In genomic region chr15:80491505-80491904, GRCm38 (mm10) we compare ENCODE assay signal across 13 mouse cellular contexts.
DNase-seq lines count a peak whose midpoint lies in the region; ATAC-seq and TF ChIP-seq lines count a peak whose summit lies in the region.
"Had no signal": no experiment of that assay in that cellular context is flagged by ENCODE, and none has a peak within 500 bp of the region (broad histone marks: within the 10 kb centered on the region; RNA-seq: fewer than 3 reads in every experiment).

No protein-coding gene starts in this region.

- H3K27ac ChIP-seq in lung, embryonic 14.5 days (ENCODE audit: low read depth) = no peak overlapping the region
- H3K27ac ChIP-seq in ES-Bruce4 (ENCODE audit: insufficient read depth, low read length) = no peak overlapping the region
- H3K27ac ChIP-seq in heart, embryonic 10.5 days = no peak overlapping the region
- H3K27ac ChIP-seq in hindbrain, embryonic 16.5 days (ENCODE audit: low read depth, low read length) = no peak overlapping the region
- H3K27ac ChIP-seq: liver, embryonic 15.5 days had no signal

- H3K4me3 ChIP-seq in lung, embryonic 14.5 days (ENCODE audit: low read depth, low read length) = no peak overlapping the region
- no peak overlapping the region for H3K4me3 ChIP-seq in ES-Bruce4 (ENCODE audit: low read depth, low read length)
- H3K4me3 ChIP-seq in heart, embryonic 10.5 days = no peak overlapping the region
- H3K4me3 ChIP-seq in hindbrain, embryonic 16.5 days (ENCODE audit: low read length) = no peak overlapping the region
- H3K4me3 ChIP-seq: liver, embryonic 15.5 days had no signal

- H3K4me2 ChIP-seq in lung, embryonic 14.5 days = no peak overlapping the region
- H3K4me2 ChIP-seq in hindbrain, embryonic 16.5 days (ENCODE audit: low read length) = no peak overlapping the region
- H3K4me2 ChIP-seq: heart, embryonic 11.5 days; liver, embryonic 15.5 days had no signal

- WGBS in lung, embryonic 14.5 days = 47% methylated on average over 4 of the region's 4 CpGs
- whole genome bisulfite sequencing in heart, embryonic 10.5 days = 53% methylated on average over 4 of the region's 4 CpGs
- 80% methylated on average over 4 of the region's 4 CpGs for WGBS in hindbrain, embryonic 16.5 days

- no peak for TF ChIP-seq EP300 in ES-Bruce4 (IDR thresholded peaks at IDR 0.05; ENCODE audit: insufficient read depth, low read depth, low read length)

- H3K4me1 ChIP-seq in lung, embryonic 14.5 days (ENCODE audit: insufficient read depth) = no peaks in the 10 kb centered on the region
- H3K4me1 ChIP-seq in ES-Bruce4 (ENCODE audit: control insufficient read depth, insufficient read depth, low read length) = no peaks in the 10 kb centered on the region
- H3K4me1 ChIP-seq in heart, embryonic 10.5 days = peaks cover 31% of the 10 kb centered on the region
- peaks cover 4% of the 10 kb centered on the region; the same call in 1 of the 2 replicates for H3K4me1 ChIP-seq in hindbrain, embryonic 16.5 days (ENCODE audit: control insufficient read depth, insufficient read depth, low read depth, low read length)
- H3K4me1 ChIP-seq: liver, embryonic 15.5 days had no signal

- no peaks in the 10 kb centered on the region for H3K27me3 ChIP-seq in lung, embryonic 14.5 days (ENCODE audit: insufficient read depth, low read length)
- H3K27me3 ChIP-seq in ES-Bruce4 (ENCODE audit: control insufficient read depth, insufficient read depth, low read length, poor library complexity, severe bottlenecking) = no peaks in the 10 kb centered on the region
- H3K27me3 ChIP-seq in heart, embryonic 10.5 days (ENCODE audit: insufficient read depth, poor library complexity, severe bottlenecking) = peaks cover 31% of the 10 kb centered on the region
- no peaks in the 10 kb centered on the region for H3K27me3 ChIP-seq in hindbrain, embryonic 16.5 days (replicated peaks; ENCODE audit: control insufficient read depth, insufficient read depth, low read length)

- H3K9ac ChIP-seq in lung, embryonic 14.5 days = no peak overlapping the region
- H3K9ac ChIP-seq in ES-Bruce4 (ENCODE audit: low read depth, poor library complexity, severe bottlenecking) = no peak overlapping the region
- no peak overlapping the region for H3K9ac ChIP-seq in hindbrain, embryonic 16.5 days (ENCODE audit: low read depth, low read length)
- H3K9ac ChIP-seq: liver, embryonic 15.5 days had no signal

- no peaks in the 10 kb centered on the region for H3K9me3 ChIP-seq in lung, embryonic 14.5 days (ENCODE audit: low read depth, low read length)
- peaks cover 3% of the 10 kb centered on the region; the same call in 1 of the 2 replicates for H3K9me3 ChIP-seq in ES-Bruce4 (replicated peaks; ENCODE audit: control insufficient read depth, insufficient read depth, low read length, poor library complexity, severe bottlenecking)
- H3K9me3 ChIP-seq in heart, embryonic 10.5 days = no peaks in the 10 kb centered on the region
- H3K9me3 ChIP-seq in hindbrain, embryonic 16.5 days (ENCODE audit: control insufficient read depth, low read length) = no peaks in the 10 kb centered on the region
- H3K9me3 ChIP-seq: liver, embryonic 15.5 days had no signal

- ATAC-seq in lung, embryonic 14.5 days (ENCODE audit: insufficient read depth) = no peak
- no peak for ATAC-seq in erythroid progenitor cell, adult 5-6 weeks (replicated peaks; ENCODE audit: low FRiP score, poor library complexity, severe bottlenecking)
- no peak for ATAC-seq in hindbrain, embryonic 16.5 days

- H3K36me3 ChIP-seq in lung, embryonic 14.5 days (ENCODE audit: insufficient read depth) = no peaks in the 10 kb centered on the region
- no peaks in the 10 kb centered on the region for H3K36me3 ChIP-seq in ES-Bruce4 (ENCODE audit: control insufficient read depth, insufficient read depth, low read length, poor library complexity, severe bottlenecking)
- H3K36me3 ChIP-seq in heart, embryonic 10.5 days = no peaks in the 10 kb centered on the region
- H3K36me3 ChIP-seq in hindbrain, embryonic 16.5 days (ENCODE audit: control insufficient read depth, insufficient read depth, low read length) = no peaks in the 10 kb centered on the region
- H3K36me3 ChIP-seq: liver, embryonic 15.5 days had no signal

- TF ChIP-seq CTCF in lung, embryonic 14.5 days (IDR thresholded peaks at IDR 0.05; ENCODE audit: low read depth) = peak; percentile 33; the same call in 1 of the 2 replicates
- TF ChIP-seq CTCF in ES-Bruce4 (IDR thresholded peaks at IDR 0.05; ENCODE audit: low read depth, low read length) = peak; percentile 14

- no peak for DNase-seq in lung, embryonic 14.5 days
- DNase-seq in lung, postnatal 10 days = no peak
- DNase-seq in ZHBTc4 (ENCODE audit: low read depth, low spot score) = peak; percentile 77
- peak; percentile 54 for DNase-seq in thymus, postnatal 14 days
- DNase-seq in heart, embryonic 10.5 days (ENCODE audit: low spot score) = no peak
- DNase-seq: cerebellum, adult 18-20 months; kidney, adult 18-20 months; right cerebral cortex, postnatal 25 days had no signal

- TF ChIP-seq POLR2A in ES-Bruce4 (IDR thresholded peaks at IDR 0.05; ENCODE audit: insufficient read depth, low read length) = no peak

Comparison
In these comparisons a context has a peak if more than half of its experiments do, and no peak if none do; other contexts are left out.
1. DNase-seq: peak in ZHBTc4 (single experiment) and thymus, postnatal 14 days (single experiment); none in lung, embryonic 14.5 days (single experiment), lung, postnatal 10 days (single experiment) and heart, embryonic 10.5 days (single experiment).